Mouse (Mus musculus): ENCODE measurements around the gene Prkd1.

DNA sequence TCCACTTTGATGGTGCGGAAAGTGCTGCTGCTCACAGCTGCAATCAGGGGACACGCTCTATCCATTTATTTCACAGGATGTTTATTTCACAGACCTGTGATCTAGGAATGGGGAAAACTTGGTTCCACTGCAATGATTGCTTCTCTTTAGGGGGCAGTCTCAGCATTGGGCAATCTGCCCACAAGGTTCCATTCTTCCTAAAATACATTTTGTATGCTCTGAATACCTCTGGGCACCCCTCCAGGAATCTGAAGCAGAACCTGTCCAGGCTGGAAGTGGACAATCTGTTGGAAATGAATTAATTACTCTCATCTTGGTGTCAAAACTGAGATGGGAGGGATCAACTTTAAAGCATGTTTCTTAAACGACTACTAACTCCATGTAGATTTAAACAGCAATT is 152.9 kb downstream of the Prkd1 start:
- TF ChIP-seq CTCF (IDR thresholded peaks at IDR 0.05; ENCODE audit: insufficient read depth, low read depth, low read length) (no peak), POLR2A (IDR thresholded peaks at IDR 0.05; ENCODE audit: insufficient read depth, low read depth, low read length) (no peak)

All from olfactory bulb, adult 2 months (tissue).